Mouse (Mus musculus) heart, adult 9 months (tissue): ENCODE results near the gene Ddx41.
A peak's percentile ranks its signal among the peaks of the same experiment; 100 is the strongest.

Source experiments
- DNase-seq, 2 experiments: peaks; one replicate each; pipeline ENCODE4 v3.0.0; 2022; ENCODE audit warnings: low spot score in 2 of 2

Ddx41 gene

DNA sequence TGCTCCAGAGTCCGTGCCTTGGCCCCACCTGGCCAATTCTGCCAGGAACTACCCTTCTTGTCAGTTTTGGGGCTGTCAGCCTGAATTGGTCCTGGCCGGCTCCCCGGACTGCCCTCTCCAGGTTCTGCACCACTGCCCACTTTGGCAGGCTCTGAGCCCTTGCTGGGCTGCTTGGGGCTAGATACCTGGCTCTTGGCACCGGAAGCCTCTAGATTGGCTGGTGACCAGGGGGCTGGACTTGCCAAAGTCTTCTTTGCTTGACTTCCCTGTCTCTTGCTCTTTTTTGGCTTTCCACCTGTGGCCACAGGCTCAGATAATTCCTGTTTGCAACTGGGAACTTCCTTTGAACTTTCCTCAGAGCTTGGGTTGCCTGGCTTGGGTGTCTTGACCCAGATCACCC is 6.4 kb upstream of the Ddx41 start:
- DNase-seq: no peak

DNA sequence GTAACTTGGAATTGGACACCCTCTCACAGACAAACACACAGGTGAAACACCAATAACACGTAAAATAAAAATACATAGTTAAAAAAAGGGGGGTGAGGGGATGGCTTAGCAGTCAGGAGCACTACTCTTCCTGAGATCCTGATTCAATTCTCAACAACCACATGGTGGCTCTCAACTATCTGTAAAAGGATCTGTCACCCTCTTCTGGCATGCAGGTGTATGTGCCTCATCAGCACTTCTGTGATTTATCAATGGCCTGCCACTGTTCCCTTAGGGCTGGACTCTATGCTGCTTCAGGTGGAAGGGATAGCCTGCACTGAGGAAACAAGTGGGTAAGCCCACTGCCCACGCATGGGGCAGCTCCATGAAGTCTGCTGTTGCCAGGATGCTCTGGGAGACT is 4.5 kb upstream of the Ddx41 start:
- DNase-seq: no peak

DNA sequence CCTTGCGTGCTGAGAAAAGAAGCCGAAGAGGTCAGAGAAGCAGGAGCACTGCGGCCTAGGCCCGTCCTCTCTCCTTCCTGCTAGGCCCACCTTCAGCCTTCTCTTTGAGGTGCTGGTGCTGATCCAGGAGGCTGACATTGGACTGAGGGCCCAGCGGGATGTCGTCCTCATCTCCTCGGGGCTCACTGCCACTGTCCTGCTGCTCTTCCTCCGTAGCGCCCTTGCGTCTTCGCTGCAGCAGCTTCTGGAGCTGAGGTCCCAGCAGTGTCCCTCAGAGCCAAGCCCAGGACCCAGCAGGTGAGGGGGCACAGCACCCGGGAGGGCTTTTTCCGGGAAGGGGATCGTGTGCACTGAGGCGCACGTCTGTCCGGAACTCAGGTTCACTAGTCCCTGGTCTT is 663 bp downstream of the Ddx41 start:
- DNase-seq: no peak

DNA sequence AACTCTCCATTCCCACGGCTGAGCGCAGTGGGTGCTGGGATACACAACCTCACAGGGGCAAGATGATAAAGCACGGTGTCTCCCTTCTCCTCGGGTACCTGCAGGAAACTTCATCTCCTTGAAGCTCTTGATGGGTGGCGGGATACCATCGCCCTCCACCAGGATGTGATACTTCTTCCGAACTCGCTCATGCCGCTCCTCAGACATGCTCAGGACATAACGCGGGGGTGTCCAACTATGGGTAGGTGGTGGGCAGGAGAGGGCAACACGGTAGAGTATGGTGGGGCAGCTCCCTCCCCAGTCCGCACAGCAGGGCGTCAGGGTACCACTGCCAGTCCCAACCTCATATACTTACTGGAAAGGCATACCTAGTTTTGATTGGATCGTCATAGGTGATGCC is 1.3 kb downstream of the Ddx41 start:
- DNase-seq: no peak

- no peak for DNase-seq
Measured at GRCm38 (mm10) chr13:55529198-55529915, 7.1 kb downstream of the Ddx41 start, which contains the start of gene Dok3. Gene Dok3 (minus strand): TSS chr13:55529296.

- DNase-seq: peak; percentile 35 to 60
Measured at GRCm38 (mm10) chr13:55527834-55528772, 8.4 kb downstream of the Ddx41 start.

GRCm38 (mm10) chr13:55527212-55527611 is 9.2 kb downstream of the Ddx41 start:
- no peak for DNase-seq

- DNase-seq: no peak
Measured at GRCm38 (mm10) chr13:55525733-55526553, 10.5 kb downstream of the Ddx41 start.

DNA sequence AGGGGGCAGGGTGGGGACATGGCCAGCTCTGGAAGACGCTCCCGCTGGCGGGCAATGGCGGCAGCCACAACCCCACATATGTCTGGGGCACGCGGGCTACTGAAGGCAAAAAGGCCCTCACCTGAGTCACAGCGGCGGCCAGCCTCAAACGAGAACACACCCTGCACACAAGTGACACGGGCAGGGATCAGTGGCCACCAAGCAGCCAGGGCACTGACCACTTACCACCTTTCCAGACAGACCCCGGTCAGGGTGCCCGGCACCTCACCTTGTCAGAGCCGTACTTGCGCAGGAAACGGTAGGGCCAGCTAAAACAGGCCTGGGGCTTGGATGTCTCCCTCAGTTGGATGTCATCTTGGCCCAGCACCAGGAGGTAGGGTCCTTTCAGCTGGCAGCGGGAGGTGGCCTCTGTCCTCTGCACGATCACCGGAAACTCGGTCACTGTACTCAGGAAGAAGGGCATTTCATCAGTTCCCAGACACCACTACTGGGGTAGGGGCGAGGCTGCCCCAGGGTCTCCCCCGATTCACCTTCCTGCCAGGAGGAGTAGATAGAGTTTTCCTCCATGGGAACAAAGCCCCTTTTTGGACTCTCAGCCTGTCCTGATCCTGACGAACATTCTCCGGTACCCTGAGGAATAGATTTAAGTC is 12.4 kb downstream of the Ddx41 start:
- no peak for DNase-seq

- DNase-seq: peak; percentile 38 to 65
Measured at GRCm38 (mm10) chr13:55523278-55523677, 13.2 kb downstream of the Ddx41 start.

DNA sequence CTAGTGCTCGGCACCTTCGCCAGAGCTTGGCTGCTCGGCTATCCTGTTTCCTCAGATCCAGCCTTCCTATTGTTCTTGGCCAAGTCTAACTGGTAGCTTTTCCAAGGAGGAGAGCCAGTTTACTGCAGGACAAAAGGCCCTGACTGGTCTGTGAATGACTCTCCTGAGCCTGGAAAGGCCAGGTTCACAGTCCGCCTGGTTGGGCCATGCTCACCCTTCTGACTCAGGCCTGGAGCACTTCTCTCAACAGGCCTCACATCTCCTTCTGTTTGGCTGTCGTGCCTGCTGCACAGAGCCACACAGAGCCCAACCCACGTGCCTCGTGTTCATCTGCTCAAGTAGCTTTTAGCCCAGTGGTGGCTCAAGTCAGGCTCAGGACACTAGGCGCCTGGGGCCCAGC is 13.7 kb downstream of the Ddx41 start:
- peak; percentile 42 to 65 for DNase-seq

- DNase-seq: no peak
Measured at GRCm38 (mm10) chr13:55519606-55520005, 16.9 kb downstream of the Ddx41 start.

- DNase-seq: peak in 1 of 2 experiments; percentile 83
Measured at GRCm38 (mm10) chr13:55516955-55517354, 19.5 kb downstream of the Ddx41 start.

DNA sequence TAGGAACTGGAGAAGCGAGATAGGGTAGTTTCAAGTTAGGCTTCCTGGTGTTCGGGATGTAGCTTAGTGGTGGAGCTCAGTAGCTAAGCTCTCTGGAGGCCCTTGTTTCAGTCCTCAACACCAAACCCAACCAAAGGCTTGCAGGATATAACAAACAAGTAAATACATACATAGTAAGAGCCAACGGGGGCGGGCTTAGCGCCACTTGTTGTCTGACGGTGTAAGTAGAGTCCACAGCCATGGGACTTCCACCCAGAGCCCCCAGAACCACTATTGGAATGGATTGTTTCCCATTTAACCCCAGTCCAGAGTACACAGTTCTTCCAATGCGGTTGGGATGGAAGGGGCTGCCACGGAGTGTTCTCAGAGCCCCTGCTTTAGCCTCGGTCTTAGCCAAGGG is 22.6 kb downstream of the Ddx41 start:
- no peak for DNase-seq

DNA sequence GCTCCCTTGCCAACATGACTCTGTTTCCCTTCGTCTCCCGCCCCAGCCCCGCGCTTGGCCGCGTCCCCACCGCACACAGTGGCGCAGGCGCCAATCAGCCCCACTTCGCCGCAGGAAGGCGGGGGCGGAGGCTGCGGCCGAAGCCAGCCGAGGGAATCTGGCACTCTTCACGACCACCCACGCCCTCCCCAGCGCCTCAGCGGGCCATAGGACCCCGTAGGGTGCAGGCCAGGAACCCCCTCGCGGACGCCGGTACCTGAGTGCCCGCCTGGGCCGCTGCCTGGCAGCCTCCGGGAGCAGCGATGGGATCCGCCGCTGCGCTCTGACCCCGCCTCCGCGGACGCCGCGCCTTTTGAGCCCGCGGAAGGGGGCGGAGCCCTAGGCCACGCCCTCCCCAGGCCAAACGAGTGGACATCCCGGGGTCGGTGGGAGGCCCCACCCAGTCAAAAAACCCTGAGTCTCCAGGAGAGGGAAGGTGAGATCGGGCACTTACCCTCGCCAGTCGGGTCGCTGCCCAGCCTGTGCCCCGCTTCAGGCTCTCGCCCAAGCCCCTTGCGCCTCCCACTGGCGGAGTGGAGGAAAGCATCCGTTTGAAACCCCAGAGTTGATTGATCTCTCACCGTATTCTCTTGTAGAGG is 23.2 kb downstream of the Ddx41 start, which contains the start of gene Pdlim7:
Gene Pdlim7 (minus strand): TSS at position 566 of the 638 bp plus-strand sequence.
- DNase-seq: peak; percentile 92 to 94

- peak; percentile 68 to 74 for DNase-seq
Measured at GRCm38 (mm10) chr13:55512379-55513031, 24.0 kb downstream of the Ddx41 start.

GRCm38 (mm10) chr13:55511492-55511861 is 25.0 kb downstream of the Ddx41 start:
- no peak for DNase-seq

DNA sequence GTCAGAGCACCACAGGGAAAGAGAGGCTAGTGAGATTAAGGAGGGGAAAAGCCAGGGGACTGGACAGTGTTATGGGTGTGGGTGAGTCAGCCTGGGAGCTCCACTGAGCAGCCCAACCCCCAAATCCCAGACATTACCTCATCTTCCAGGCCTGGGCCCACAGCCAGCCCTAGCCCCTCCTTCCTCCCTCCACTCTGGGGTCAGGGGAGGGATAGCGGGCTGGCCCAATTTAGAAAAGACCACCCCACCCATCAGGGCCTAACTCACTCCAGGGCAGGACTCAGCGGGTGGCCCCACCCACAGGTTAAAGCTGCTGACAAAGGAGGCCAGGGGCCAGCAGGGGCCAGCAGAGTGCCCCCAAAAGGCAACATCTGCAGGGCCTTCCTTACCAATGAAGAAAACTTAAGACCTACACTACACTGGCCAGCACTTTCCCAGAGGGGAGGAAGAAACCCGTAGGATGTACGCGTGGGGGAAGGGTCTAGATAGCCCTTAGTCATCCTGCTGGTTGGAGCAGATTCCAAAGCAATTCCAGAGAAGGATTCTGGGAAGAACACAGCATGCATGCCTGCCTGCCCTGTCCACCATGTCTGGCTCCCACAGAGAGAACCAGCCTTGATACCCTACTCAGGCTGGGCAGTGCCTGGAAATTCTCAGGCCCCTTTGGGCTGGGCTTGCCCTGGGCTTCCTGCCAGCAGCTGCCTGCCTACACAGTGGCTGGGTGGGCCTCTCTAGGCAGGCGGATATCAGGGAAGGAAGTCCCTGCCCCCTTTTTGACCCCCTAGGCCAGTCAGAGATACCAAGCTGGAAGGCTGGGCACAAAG is 25.6 kb downstream of the Ddx41 start:
- peak; percentile 91 to 93 for DNase-seq

- DNase-seq: no peak
Measured at GRCm38 (mm10) chr13:55510332-55510667, 26.2 kb downstream of the Ddx41 start.

- DNase-seq: no peak
Measured at GRCm38 (mm10) chr13:55508531-55508930, 27.9 kb downstream of the Ddx41 start.
